Mouse (Mus musculus): Measurements from ENCODE around the gene Gja10. TPM values are rescaled to one million over a fixed set of nuclear protein-coding genes. Genes with fewer than 3 reads are reported as not detected.

The Gja10 gene
- total RNA-seq, 1 experiment = 0.09 TPM

DNA sequence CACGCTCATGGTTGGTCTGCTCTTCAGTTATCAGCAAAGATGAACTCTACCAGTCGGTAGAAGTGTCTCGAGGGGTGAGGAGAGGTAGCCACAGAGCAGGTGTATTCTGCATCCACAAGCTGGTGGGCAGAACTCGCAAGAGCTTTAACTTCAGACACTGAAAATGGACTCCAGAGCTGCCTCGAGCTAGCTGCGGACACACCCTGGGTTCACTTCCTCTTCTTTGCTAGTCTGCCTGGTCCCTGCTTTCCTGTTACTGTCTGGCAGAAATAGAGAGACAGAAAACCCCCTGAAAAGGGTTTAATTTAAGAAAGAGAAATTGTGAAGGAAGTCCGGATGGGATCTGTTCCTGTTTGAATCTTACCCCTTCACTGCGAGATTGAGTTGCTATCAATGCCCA, 37.6 kb downstream of the Gja10 start:
- Histone ChIP-seq H3K4me1 (ENCODE audit: control insufficient read depth in 2 of 2, insufficient read depth in 2 of 2, low read length in 2 of 2, poor library complexity in 1 of 2) (no peaks in the 10 kb centered on the region), H3K9me3 (ENCODE audit: control insufficient read depth, insufficient read depth, low read depth, low read length) (no peaks in the 10 kb centered on the region), H3K27ac (ENCODE audit: insufficient read depth, low read depth, low read length, poor library complexity, severe bottlenecking) (no peak overlapping the region), H3K36me3 (ENCODE audit: control insufficient read depth, insufficient read depth, low read length, poor library complexity, severe bottlenecking) (no peaks in the 10 kb centered on the region; the same call in 1 of the 2 replicates), H3K4me3 (ENCODE audit: insufficient read depth in 1 of 2, low read depth in 1 of 2, low read length in 2 of 2, poor library complexity in 1 of 2, severe bottlenecking in 1 of 2) (no peak overlapping the region), H3K9ac (ENCODE audit: insufficient read depth, low read depth, low read length, poor library complexity, severe bottlenecking) (no peak overlapping the region)
- in situ Hi-C loops (cut with MboI; ENCODE audit: low sequenced_read_pairs in 2 of 2, unreplicated experiment in 2 of 2) = loop anchor here in 1 of 2 experiments (25.0 kb wide), 1 partner anchor 503 kb away; no protein-coding TSS in a partner anchor
- no peak for TF ChIP-seq MAFK (IDR thresholded peaks at IDR 0.05; ENCODE audit: insufficient read depth, low read depth, low read length)
- DNase-seq (ENCODE audit: low read depth, low spot score) = no peak

DNA sequence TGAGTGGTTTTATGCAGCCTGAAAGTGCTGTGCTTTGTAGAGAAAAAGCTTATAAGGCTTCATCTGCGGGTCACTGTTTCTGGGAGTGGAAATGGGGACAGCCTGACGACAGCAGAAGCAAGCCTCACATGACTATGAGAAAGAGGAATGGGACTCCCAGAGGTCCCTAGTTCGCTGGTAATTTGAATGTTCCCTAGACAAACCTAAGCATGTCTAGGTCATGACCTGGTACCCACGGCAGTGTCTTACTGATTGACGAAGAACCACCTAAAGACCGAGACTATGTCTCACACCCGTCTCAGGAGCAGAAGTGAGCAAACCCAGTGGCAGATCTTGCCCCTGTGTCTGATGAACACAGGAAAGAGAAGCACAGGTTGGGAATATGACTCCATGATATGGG, 38.1 kb downstream of the Gja10 start:
- Histone ChIP-seq H3K27ac (ENCODE audit: insufficient read depth, low read depth, low read length, poor library complexity, severe bottlenecking) (no peak overlapping the region), H3K36me3 (ENCODE audit: control insufficient read depth, insufficient read depth, low read length, poor library complexity, severe bottlenecking) (no peaks in the 10 kb centered on the region; the same call in 1 of the 2 replicates), H3K9me3 (ENCODE audit: control insufficient read depth, insufficient read depth, low read depth, low read length) (no peaks in the 10 kb centered on the region), H3K4me3 (ENCODE audit: insufficient read depth in 1 of 2, low read depth in 1 of 2, low read length in 2 of 2, poor library complexity in 1 of 2, severe bottlenecking in 1 of 2) (no peak overlapping the region), H3K9ac (ENCODE audit: insufficient read depth, low read depth, low read length, poor library complexity, severe bottlenecking) (no peak overlapping the region), H3K4me1 (ENCODE audit: control insufficient read depth in 2 of 2, insufficient read depth in 2 of 2, low read length in 2 of 2, poor library complexity in 1 of 2) (no peaks in the 10 kb centered on the region)
- TF ChIP-seq ZNF384 (IDR thresholded peaks at IDR 0.05; ENCODE audit: low read depth, low read length) = no peak
- TF ChIP-seq HCFC1 (IDR thresholded peaks at IDR 0.05; ENCODE audit: borderline replicate concordance, insufficient read depth, low read length) = no peak
- TF ChIP-seq MAFK (IDR thresholded peaks at IDR 0.05; ENCODE audit: insufficient read depth, low read depth, low read length) = no peak
- TF ChIP-seq ZC3H11A (IDR thresholded peaks at IDR 0.05; ENCODE audit: borderline replicate concordance, low read depth, low read length) = no peak
- no peak for TF ChIP-seq CHD2 (IDR thresholded peaks at IDR 0.05; ENCODE audit: low read depth, low read length)
- in situ Hi-C loops (cut with MboI; ENCODE audit: low sequenced_read_pairs in 2 of 2, unreplicated experiment in 2 of 2) = loop anchor here in 1 of 2 experiments (25.0 kb wide), 1 partner anchor 502 kb away; no protein-coding TSS in a partner anchor
- DNase-seq (ENCODE audit: low read depth, low spot score) = no peak

DNA sequence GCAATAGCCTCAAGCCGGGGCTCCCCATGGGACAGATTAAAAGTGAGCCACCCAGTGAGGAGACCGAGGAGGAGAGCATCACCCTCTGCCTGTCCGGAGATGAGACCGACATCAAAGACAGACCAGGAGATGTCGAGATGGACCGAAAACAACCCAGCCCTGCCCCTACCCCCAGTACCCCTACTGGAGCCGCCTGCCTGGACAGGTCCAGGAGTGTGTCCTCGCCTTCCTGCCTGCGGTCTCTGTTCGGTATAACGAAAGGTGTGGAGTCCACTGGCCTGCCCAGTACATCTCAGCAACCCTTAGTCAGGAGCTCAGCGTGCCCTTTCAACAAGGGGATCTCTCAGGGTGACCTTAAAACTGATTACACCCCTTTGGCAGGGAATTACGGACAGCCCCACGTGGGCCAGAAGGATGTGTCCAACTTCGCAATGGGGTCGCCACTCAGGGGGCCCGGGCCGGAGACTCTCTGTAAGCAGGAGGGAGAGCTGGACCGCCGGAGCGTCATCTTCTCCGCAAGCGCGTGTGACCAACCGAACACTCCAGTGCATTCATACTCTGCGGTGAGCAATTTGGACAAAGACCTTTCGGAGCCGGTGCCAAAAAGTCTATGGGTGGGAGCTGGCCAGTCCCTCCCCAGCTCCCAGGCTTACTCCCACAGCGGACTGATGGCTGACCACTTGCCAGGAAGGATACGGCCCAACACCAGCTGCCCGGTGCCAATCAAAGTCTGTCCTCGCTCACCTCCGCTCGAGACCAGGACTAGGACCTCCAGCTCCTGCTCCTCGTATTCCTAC, 40.0 kb downstream of the Gja10 start:
- Histone ChIP-seq H3K36me3 (ENCODE audit: control insufficient read depth, insufficient read depth, low read length, poor library complexity, severe bottlenecking) (no peaks in the 10 kb centered on the region; the same call in 1 of the 2 replicates), H3K9me3 (ENCODE audit: control insufficient read depth, insufficient read depth, low read depth, low read length) (no peaks in the 10 kb centered on the region), H3K9ac (ENCODE audit: insufficient read depth, low read depth, low read length, poor library complexity, severe bottlenecking) (peak overlapping the region; percentile 13; the same call in 1 of the 2 replicates), H3K4me1 (ENCODE audit: control insufficient read depth in 2 of 2, insufficient read depth in 2 of 2, low read length in 2 of 2, poor library complexity in 1 of 2) (no peaks in the 10 kb centered on the region), H3K4me3 (ENCODE audit: insufficient read depth in 1 of 2, low read depth in 1 of 2, low read length in 2 of 2, poor library complexity in 1 of 2, severe bottlenecking in 1 of 2) (peak overlapping the region in 1 of 2 experiments; percentile 30; a peak in 1 of 4 replicates), H3K27ac (ENCODE audit: insufficient read depth, low read depth, low read length, poor library complexity, severe bottlenecking) (no peak overlapping the region)
- TF ChIP-seq ZC3H11A (IDR thresholded peaks at IDR 0.05; ENCODE audit: borderline replicate concordance, low read depth, low read length) (no peak), HCFC1 (IDR thresholded peaks at IDR 0.05; ENCODE audit: borderline replicate concordance, insufficient read depth, low read length) (no peak), CHD2 (IDR thresholded peaks at IDR 0.05; ENCODE audit: low read depth, low read length) (no peak), MAFK (IDR thresholded peaks at IDR 0.05; ENCODE audit: insufficient read depth, low read depth, low read length) (no peak), ZNF384 (IDR thresholded peaks at IDR 0.05; ENCODE audit: low read depth, low read length) (no peak)
- DNase-seq (ENCODE audit: low read depth, low spot score) = no peak
- in situ Hi-C loops (cut with MboI; ENCODE audit: low sequenced_read_pairs in 2 of 2, unreplicated experiment in 2 of 2) = loop anchor here in 1 of 2 experiments (25.0 kb wide), 1 partner anchor 500 kb away; no protein-coding TSS in a partner anchor

DNA sequence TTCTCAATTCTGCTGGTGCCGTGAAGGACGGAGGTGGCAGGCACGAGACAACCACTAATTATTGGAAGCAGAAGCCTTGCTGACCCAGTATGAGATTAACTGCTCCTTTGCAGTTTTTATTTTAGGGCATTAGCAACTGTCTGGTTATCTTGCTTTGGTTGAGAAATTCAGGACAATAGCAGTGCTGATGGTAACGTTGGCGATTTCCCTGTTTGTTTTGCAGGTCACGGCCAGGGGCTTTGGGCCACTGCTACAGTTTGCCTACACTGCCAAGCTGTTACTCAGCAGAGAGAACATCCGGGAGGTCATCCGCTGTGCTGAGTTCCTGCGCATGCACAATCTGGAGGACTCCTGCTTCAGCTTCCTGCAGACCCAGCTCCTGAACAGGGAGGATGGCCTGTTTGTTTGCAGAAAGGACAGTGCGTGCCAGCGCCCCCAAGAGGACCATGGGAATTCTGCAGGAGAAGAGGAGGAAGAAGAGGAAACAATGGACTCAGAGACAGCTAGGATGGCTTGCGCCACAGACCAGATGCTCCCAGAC, 40.9 kb downstream of the Gja10 start:
- Histone ChIP-seq H3K9me3 (ENCODE audit: control insufficient read depth, insufficient read depth, low read depth, low read length) (no peaks in the 10 kb centered on the region), H3K4me1 (ENCODE audit: control insufficient read depth in 2 of 2, insufficient read depth in 2 of 2, low read length in 2 of 2, poor library complexity in 1 of 2) (no peaks in the 10 kb centered on the region), H3K4me3 (ENCODE audit: insufficient read depth in 1 of 2, low read depth in 1 of 2, low read length in 2 of 2, poor library complexity in 1 of 2, severe bottlenecking in 1 of 2) (peak overlapping the region in 1 of 2 experiments; percentile 22; a peak in 1 of 4 replicates), H3K36me3 (ENCODE audit: control insufficient read depth, insufficient read depth, low read length, poor library complexity, severe bottlenecking) (no peaks in the 10 kb centered on the region; the same call in 1 of the 2 replicates), H3K27ac (ENCODE audit: insufficient read depth, low read depth, low read length, poor library complexity, severe bottlenecking) (no peak overlapping the region), H3K9ac (ENCODE audit: insufficient read depth, low read depth, low read length, poor library complexity, severe bottlenecking) (no peak overlapping the region)
- in situ Hi-C loops (cut with MboI; ENCODE audit: low sequenced_read_pairs in 2 of 2, unreplicated experiment in 2 of 2) = loop anchor here in 1 of 2 experiments (25.0 kb wide), 1 partner anchor 499 kb away; no protein-coding TSS in a partner anchor
- TF ChIP-seq ZNF384 (IDR thresholded peaks at IDR 0.05; ENCODE audit: low read depth, low read length) = no peak
- TF ChIP-seq ZC3H11A (IDR thresholded peaks at IDR 0.05; ENCODE audit: borderline replicate concordance, low read depth, low read length) = no peak
- no peak for TF ChIP-seq CHD2 (IDR thresholded peaks at IDR 0.05; ENCODE audit: low read depth, low read length)
- TF ChIP-seq MAFK (IDR thresholded peaks at IDR 0.05; ENCODE audit: insufficient read depth, low read depth, low read length) = no peak
- no peak for TF ChIP-seq HCFC1 (IDR thresholded peaks at IDR 0.05; ENCODE audit: borderline replicate concordance, insufficient read depth, low read length)
- DNase-seq (ENCODE audit: low read depth, low spot score) = peak; percentile 46
